Mouse (Mus musculus): ENCODE data around the gene Ptn. TPM values are rescaled to one million over a fixed set of nuclear protein-coding genes. Genes with fewer than 3 reads are reported as not detected.

The Ptn gene
- polyA plus RNA-seq, 1 experiment from 2014 or later, result 120 TPM

GRCm38 (mm10) chr6:36818281-36819018, 8.4 kb upstream of the Ptn start:
- Histone ChIP-seq H3K36me3 (ENCODE audit: control insufficient read depth, insufficient read depth) (no peaks in the 10 kb centered on the region), H3K27ac (ENCODE audit: low read depth, low read length) (no peak overlapping the region), H3K4me2 (replicated peaks; ENCODE audit: low read depth) (no peak overlapping the region), H3K4me1 (replicated peaks; ENCODE audit: control insufficient read depth, insufficient read depth, low read length) (no peaks in the 10 kb centered on the region), H3K9ac (ENCODE audit: low read depth, low read length) (no peak overlapping the region), H3K27me3 (replicated peaks; ENCODE audit: control insufficient read depth, insufficient read depth, low read length) (no peaks in the 10 kb centered on the region), H3K9me3 (ENCODE audit: control insufficient read depth) (no peaks in the 10 kb centered on the region), H3K4me3 (ENCODE audit: low read depth, low read length) (no peak overlapping the region)
- ATAC-seq, result no peak
- 24% methylated on average over 4 of the region's 4 CpGs for WGBS
- no peak for TF ChIP-seq CTCF (IDR thresholded peaks at IDR 0.05; ENCODE audit: low read depth)

- no peaks in the 10 kb centered on the region for H3K9me3 ChIP-seq (ENCODE audit: control insufficient read depth)
- no peaks in the 10 kb centered on the region for H3K36me3 ChIP-seq (ENCODE audit: control insufficient read depth, insufficient read depth)
- H3K27ac ChIP-seq (ENCODE audit: low read depth, low read length), result no peak overlapping the region
- WGBS, result 91% methylated on average over 3 of the region's 3 CpGs
- H3K4me1 ChIP-seq (replicated peaks; ENCODE audit: control insufficient read depth, insufficient read depth, low read length), result no peaks in the 10 kb centered on the region
- no peak overlapping the region for H3K4me2 ChIP-seq (replicated peaks; ENCODE audit: low read depth)
- H3K4me3 ChIP-seq (ENCODE audit: low read depth, low read length), result no peak overlapping the region
- H3K27me3 ChIP-seq (replicated peaks; ENCODE audit: control insufficient read depth, insufficient read depth, low read length), result no peaks in the 10 kb centered on the region
- ATAC-seq, result no peak
- TF ChIP-seq CTCF (IDR thresholded peaks at IDR 0.05; ENCODE audit: low read depth), result no peak
- no peak overlapping the region for H3K9ac ChIP-seq (ENCODE audit: low read depth, low read length)
Measured at GRCm38 (mm10) chr6:36816666-36817065, 6.6 kb upstream of the Ptn start.

- no peak overlapping the region for H3K4me2 ChIP-seq (replicated peaks; ENCODE audit: low read depth)
- TF ChIP-seq CTCF (IDR thresholded peaks at IDR 0.05; ENCODE audit: low read depth), result no peak
- no peaks in the 10 kb centered on the region for H3K36me3 ChIP-seq (ENCODE audit: control insufficient read depth, insufficient read depth)
- H3K9me3 ChIP-seq (ENCODE audit: control insufficient read depth), result no peaks in the 10 kb centered on the region
- H3K27ac ChIP-seq (ENCODE audit: low read depth, low read length), result no peak overlapping the region
- no peak overlapping the region for H3K4me3 ChIP-seq (ENCODE audit: low read depth, low read length)
- H3K9ac ChIP-seq (ENCODE audit: low read depth, low read length), result no peak overlapping the region
- WGBS, result 70% methylated on average over 2 of the region's 2 CpGs
- H3K4me1 ChIP-seq (replicated peaks; ENCODE audit: control insufficient read depth, insufficient read depth, low read length), result no peaks in the 10 kb centered on the region
- H3K27me3 ChIP-seq (replicated peaks; ENCODE audit: control insufficient read depth, insufficient read depth, low read length), result no peaks in the 10 kb centered on the region
- no peak for ATAC-seq
Measured at GRCm38 (mm10) chr6:36815992-36816391, 6.0 kb upstream of the Ptn start.

GRCm38 (mm10) chr6:36812666-36813515, 2.9 kb upstream of the Ptn start:
- no peak for ATAC-seq
- H3K4me2 ChIP-seq (replicated peaks; ENCODE audit: low read depth), result no peak overlapping the region
- no peaks in the 10 kb centered on the region for H3K4me1 ChIP-seq (replicated peaks; ENCODE audit: control insufficient read depth, insufficient read depth, low read length)
- H3K36me3 ChIP-seq (ENCODE audit: control insufficient read depth, insufficient read depth), result no peaks in the 10 kb centered on the region
- no peak overlapping the region for H3K4me3 ChIP-seq (ENCODE audit: low read depth, low read length)
- no peak overlapping the region for H3K27ac ChIP-seq (ENCODE audit: low read depth, low read length)
- 62% methylated on average over 7 of the region's 7 CpGs for WGBS
- no peaks in the 10 kb centered on the region for H3K9me3 ChIP-seq (ENCODE audit: control insufficient read depth)
- 0 out of 2 replicates have a peak, but pooled peaks cover 4% of the 10 kb centered on the region for H3K27me3 ChIP-seq (replicated peaks; ENCODE audit: control insufficient read depth, insufficient read depth, low read length)
- no peak overlapping the region for H3K9ac ChIP-seq (ENCODE audit: low read depth, low read length)
- TF ChIP-seq CTCF (IDR thresholded peaks at IDR 0.05; ENCODE audit: low read depth), result peak; percentile 18; the same call in 1 of the 2 replicates

GRCm38 (mm10) chr6:36810448-36810847, 428 bp upstream of the Ptn start:
- no peak overlapping the region for H3K4me3 ChIP-seq (ENCODE audit: low read depth, low read length)
- H3K36me3 ChIP-seq (ENCODE audit: control insufficient read depth, insufficient read depth), result no peaks in the 10 kb centered on the region
- H3K9me3 ChIP-seq (ENCODE audit: control insufficient read depth), result no peaks in the 10 kb centered on the region
- ATAC-seq, result no peak
- WGBS, result 34% methylated on average over 5 of the region's 5 CpGs
- no peak overlapping the region for H3K9ac ChIP-seq (ENCODE audit: low read depth, low read length)
- H3K27me3 ChIP-seq (replicated peaks; ENCODE audit: control insufficient read depth, insufficient read depth, low read length), result 0 out of 2 replicates have a peak, but pooled peaks cover 4% of the 10 kb centered on the region
- no peak for TF ChIP-seq CTCF (IDR thresholded peaks at IDR 0.05; ENCODE audit: low read depth)
- no peaks in the 10 kb centered on the region for H3K4me1 ChIP-seq (replicated peaks; ENCODE audit: control insufficient read depth, insufficient read depth, low read length)
- H3K27ac ChIP-seq (ENCODE audit: low read depth, low read length), result no peak overlapping the region
- H3K4me2 ChIP-seq (replicated peaks; ENCODE audit: low read depth), result peak overlapping the region; percentile 63

- Histone ChIP-seq H3K36me3 (ENCODE audit: control insufficient read depth, insufficient read depth) (no peaks in the 10 kb centered on the region), H3K27me3 (replicated peaks; ENCODE audit: control insufficient read depth, insufficient read depth, low read length) (0 out of 2 replicates have a peak, but pooled peaks cover 4% of the 10 kb centered on the region), H3K27ac (ENCODE audit: low read depth, low read length) (no peak overlapping the region), H3K9ac (ENCODE audit: low read depth, low read length) (peak overlapping the region; percentile 13; the same call in 1 of the 2 replicates), H3K4me2 (replicated peaks; ENCODE audit: low read depth) (peak overlapping the region; percentile 63), H3K9me3 (ENCODE audit: control insufficient read depth) (no peaks in the 10 kb centered on the region), H3K4me1 (replicated peaks; ENCODE audit: control insufficient read depth, insufficient read depth, low read length) (no peaks in the 10 kb centered on the region), H3K4me3 (ENCODE audit: low read depth, low read length) (peak overlapping the region; percentile 41)
- WGBS, result 18% methylated on average over 7 of the region's 7 CpGs
- TF ChIP-seq CTCF (IDR thresholded peaks at IDR 0.05; ENCODE audit: low read depth), result no peak
- ATAC-seq, result no peak
Measured at GRCm38 (mm10) chr6:36809311-36809726, 701 bp downstream of the Ptn start.

Data from intestine, postnatal 0 days (tissue).